Mouse (Mus musculus): Measurements from ENCODE around the gene Rere. TPM values are rescaled to one million over a fixed set of nuclear protein-coding genes. Genes with fewer than 3 reads are reported as not detected.

The Rere gene
- total RNA-seq, 1 experiment from 2014 or later = 177 TPM

GRCm38 (mm10) chr4:150433827-150434574, 152.6 kb downstream of the Rere start:
- DNase-seq = no peak

GRCm38 (mm10) chr4:150435590-150435989, 154.1 kb downstream of the Rere start:
- DNase-seq = no peak

GRCm38 (mm10) chr4:150438621-150439020, 157.2 kb downstream of the Rere start:
- no peak for DNase-seq

- no peak for DNase-seq
These were observed 160.5 kb downstream of the Rere start for GRCm38 (mm10) chr4:150441931-150442330.

GRCm38 (mm10) chr4:150444068-150444467, 162.6 kb downstream of the Rere start:
- DNase-seq = no peak

- DNase-seq = no peak
These were observed 165.2 kb downstream of the Rere start for GRCm38 (mm10) chr4:150446617-150447016.

GRCm38 (mm10) chr4:150447517-150447916, 166.1 kb downstream of the Rere start:
- DNase-seq = no peak

- DNase-seq = no peak
These were observed 167.0 kb downstream of the Rere start for GRCm38 (mm10) chr4:150448433-150448832.

- DNase-seq = no peak
These were observed 168.7 kb downstream of the Rere start for GRCm38 (mm10) chr4:150450081-150450691.

- DNase-seq = no peak
These were observed 170.9 kb downstream of the Rere start for GRCm38 (mm10) chr4:150452155-150452847.

- DNase-seq = no peak
These were observed 173.3 kb downstream of the Rere start for GRCm38 (mm10) chr4:150454571-150455306.

- DNase-seq = no peak
These were observed 174.3 kb downstream of the Rere start for GRCm38 (mm10) chr4:150455750-150456149.

GRCm38 (mm10) chr4:150456452-150456851, 175.0 kb downstream of the Rere start:
- DNase-seq = no peak

GRCm38 (mm10) chr4:150456886-150457285, 175.4 kb downstream of the Rere start:
- DNase-seq = no peak

GRCm38 (mm10) chr4:150457353-150457752, 175.9 kb downstream of the Rere start:
- no peak for DNase-seq

- DNase-seq = no peak
These were observed 176.3 kb downstream of the Rere start for GRCm38 (mm10) chr4:150457771-150458170.

GRCm38 (mm10) chr4:150459022-150459794, 177.8 kb downstream of the Rere start:
- no peak for DNase-seq

GRCm38 (mm10) chr4:150460451-150460850, 179.0 kb downstream of the Rere start:
- no peak for DNase-seq

- DNase-seq = no peak
These were observed 179.6 kb downstream of the Rere start for GRCm38 (mm10) chr4:150461011-150461410.

- DNase-seq = no peak
These were observed 180.2 kb downstream of the Rere start for GRCm38 (mm10) chr4:150461427-150462189.

- peak; percentile 77 for DNase-seq
These were observed 180.9 kb downstream of the Rere start for GRCm38 (mm10) chr4:150462367-150462766.

Measured in adrenal gland, postnatal 25 days (tissue).